Mouse (Mus musculus): ENCODE data around the gene Odf4. TPM values are rescaled to one million over a fixed set of nuclear protein-coding genes. Genes with fewer than 3 reads are reported as not detected.
"Not testable (repeated sequence)": the region's sequence is repeated elsewhere in the genome, so short reads cannot be mapped to it uniquely, and the experiment has no call there.

Odf4 gene
- polyA plus RNA-seq, 1 experiment from 2014 or later, result not detected

GRCm38 (mm10) chr11:68966554-68966953, 39.7 kb upstream of the Odf4 start:
- Histone ChIP-seq H3K9me3 (ENCODE audit: control insufficient read depth, low read length) (no peaks in the 10 kb centered on the region), H3K36me3 (ENCODE audit: control insufficient read depth, insufficient read depth, low read length) (no peaks in the 10 kb centered on the region), H3K4me3 (ENCODE audit: low read depth, low read length) (no peak overlapping the region), H3K4me2 (peak overlapping the region; percentile 98), H3K27me3 (replicated peaks; ENCODE audit: control insufficient read depth, insufficient read depth, low read length) (no peaks in the 10 kb centered on the region), H3K27ac (ENCODE audit: low read depth, low read length) (no peak overlapping the region), H3K4me1 (replicated peaks; ENCODE audit: control insufficient read depth, insufficient read depth, low read length) (peaks cover 13% of the 10 kb centered on the region), H3K9ac (ENCODE audit: low read depth, low read length) (no peak overlapping the region)
- no peak for ATAC-seq (replicated peaks; ENCODE audit: low FRiP score)
- DNase-seq (ENCODE audit: low spot score), result no peak
- 46% methylated on average over 1 of the region's 1 CpGs for WGBS

DNA sequence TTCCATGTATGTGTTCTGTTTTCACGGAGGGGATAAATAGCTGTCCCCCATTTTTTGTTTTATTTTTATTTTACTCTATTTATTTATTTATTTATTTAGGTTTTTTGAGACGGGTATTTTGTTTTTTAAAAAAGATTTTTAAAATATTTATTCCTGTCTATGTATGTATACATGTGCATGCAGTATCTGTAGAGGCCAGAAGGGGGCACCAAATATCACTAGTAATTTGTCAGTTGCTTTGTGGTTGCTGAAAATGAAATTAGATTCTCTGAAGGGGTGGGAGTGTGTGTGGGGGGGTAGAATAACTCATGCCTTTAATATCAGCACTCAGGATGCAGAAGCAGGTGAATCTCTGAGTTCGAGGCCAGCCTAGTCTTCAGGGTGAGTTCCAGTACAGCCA, 39.0 kb upstream of the Odf4 start:
- H3K27me3 ChIP-seq (replicated peaks; ENCODE audit: control insufficient read depth, insufficient read depth, low read length), result no peaks in the 10 kb centered on the region
- H3K4me1 ChIP-seq (replicated peaks; ENCODE audit: control insufficient read depth, insufficient read depth, low read length), result peaks cover 13% of the 10 kb centered on the region
- no peak for DNase-seq (ENCODE audit: low spot score)
- H3K27ac ChIP-seq (ENCODE audit: low read depth, low read length), result no peak overlapping the region
- H3K9ac ChIP-seq (ENCODE audit: low read depth, low read length), result no peak overlapping the region
- no peak overlapping the region for H3K4me2 ChIP-seq
- 20% methylated on average over 3 of the region's 3 CpGs for WGBS
- no peaks in the 10 kb centered on the region for H3K36me3 ChIP-seq (ENCODE audit: control insufficient read depth, insufficient read depth, low read length)
- H3K4me3 ChIP-seq (ENCODE audit: low read depth, low read length), result no peak overlapping the region
- no peaks in the 10 kb centered on the region for H3K9me3 ChIP-seq (ENCODE audit: control insufficient read depth, low read length)
- ATAC-seq (replicated peaks; ENCODE audit: low FRiP score), result no peak

DNA sequence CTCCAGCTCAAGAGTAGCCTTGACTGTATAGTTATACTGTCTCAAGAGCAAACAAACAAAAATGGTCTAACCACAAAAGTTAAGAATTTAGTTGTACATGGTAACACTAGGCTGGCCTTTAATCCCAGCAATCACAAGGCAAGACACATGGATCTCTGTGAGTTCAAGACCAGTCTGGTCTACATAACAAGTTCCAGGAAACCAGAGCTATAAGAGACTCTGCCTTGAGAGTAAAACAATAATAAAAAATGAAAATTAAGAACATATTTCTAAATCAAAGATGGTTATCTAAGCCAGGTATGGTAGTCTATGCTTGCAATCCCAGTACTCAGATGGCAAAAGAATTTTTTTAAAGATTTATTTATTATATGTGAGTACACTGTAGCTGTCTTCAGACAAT, 38.2 kb upstream of the Odf4 start:
- Histone ChIP-seq H3K4me3 (ENCODE audit: low read depth, low read length) (no peak overlapping the region), H3K27me3 (replicated peaks; ENCODE audit: control insufficient read depth, insufficient read depth, low read length) (no peaks in the 10 kb centered on the region), H3K36me3 (ENCODE audit: control insufficient read depth, insufficient read depth, low read length) (no peaks in the 10 kb centered on the region), H3K27ac (ENCODE audit: low read depth, low read length) (no peak overlapping the region), H3K9me3 (ENCODE audit: control insufficient read depth, low read length) (no peaks in the 10 kb centered on the region), H3K4me1 (replicated peaks; ENCODE audit: control insufficient read depth, insufficient read depth, low read length) (peaks cover 13% of the 10 kb centered on the region), H3K4me2 (no peak overlapping the region), H3K9ac (ENCODE audit: low read depth, low read length) (no peak overlapping the region)
- DNase-seq (ENCODE audit: low spot score) (no peak), ATAC-seq (replicated peaks; ENCODE audit: low FRiP score) (no peak)

DNA sequence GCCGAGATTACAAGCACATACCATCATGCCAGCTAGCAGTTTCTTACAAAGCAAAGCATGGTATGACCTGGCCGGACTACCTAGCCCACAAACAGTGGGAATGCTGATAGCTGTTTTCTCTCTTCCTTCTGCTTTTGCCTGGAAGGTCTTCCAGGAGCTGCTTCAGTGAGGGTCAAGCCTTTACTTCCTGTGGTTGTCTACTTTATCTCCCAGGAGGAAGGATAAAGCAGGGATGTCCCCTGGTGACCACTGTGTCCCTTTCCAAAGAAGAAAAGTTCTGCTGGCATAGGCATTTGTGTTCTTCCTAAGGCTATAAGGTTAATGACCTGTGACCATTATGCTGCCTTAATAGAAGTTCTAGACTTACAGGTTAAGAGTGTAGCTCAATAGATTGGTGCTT, 36.5 kb upstream of the Odf4 start:
- ATAC-seq (replicated peaks; ENCODE audit: low FRiP score), result no peak

DNA sequence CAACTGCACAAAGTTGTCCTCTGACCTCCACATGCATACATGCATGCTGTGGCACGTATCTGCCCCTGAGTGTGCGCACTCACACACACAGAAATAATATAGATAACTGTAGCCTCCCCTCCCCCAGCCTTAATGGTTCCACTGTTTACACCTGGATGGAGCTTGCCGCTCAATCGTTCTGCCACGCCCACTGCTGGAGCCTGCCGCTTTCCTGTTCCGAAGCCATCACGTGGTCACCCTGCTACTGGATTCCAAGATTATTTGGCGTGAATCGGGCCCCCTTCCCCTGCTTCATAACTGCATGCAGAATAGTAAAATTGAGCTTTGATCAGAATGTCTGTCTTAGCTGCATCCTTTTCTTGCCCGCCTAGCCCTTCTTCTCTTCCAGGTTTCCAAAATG, 35.3 kb upstream of the Odf4 start:
- not testable (repeated sequence) for H3K27me3 ChIP-seq (replicated peaks; ENCODE audit: control insufficient read depth, insufficient read depth, low read length); H3K36me3 ChIP-seq (ENCODE audit: control insufficient read depth, insufficient read depth, low read length); ATAC-seq (replicated peaks; ENCODE audit: low FRiP score); H3K9ac ChIP-seq (ENCODE audit: low read depth, low read length); H3K27ac ChIP-seq (ENCODE audit: low read depth, low read length); H3K9me3 ChIP-seq (ENCODE audit: control insufficient read depth, low read length); DNase-seq (ENCODE audit: low spot score); H3K4me1 ChIP-seq (replicated peaks; ENCODE audit: control insufficient read depth, insufficient read depth, low read length); H3K4me3 ChIP-seq (ENCODE audit: low read depth, low read length); H3K4me2 ChIP-seq
- 28% methylated on average over 11 of the region's 11 CpGs for WGBS

More for the DNA sequence above, 36.5 kb upstream of the Odf4 start:
- Histone ChIP-seq H3K4me1 (replicated peaks; ENCODE audit: control insufficient read depth, insufficient read depth, low read length) (peaks cover 13% of the 10 kb centered on the region), H3K9me3 (ENCODE audit: control insufficient read depth, low read length) (no peaks in the 10 kb centered on the region), H3K36me3 (ENCODE audit: control insufficient read depth, insufficient read depth, low read length) (no peaks in the 10 kb centered on the region), H3K4me2 (no peak overlapping the region), H3K27ac (ENCODE audit: low read depth, low read length) (no peak overlapping the region), H3K4me3 (ENCODE audit: low read depth, low read length) (no peak overlapping the region), H3K9ac (ENCODE audit: low read depth, low read length) (no peak overlapping the region), H3K27me3 (replicated peaks; ENCODE audit: control insufficient read depth, insufficient read depth, low read length) (no peaks in the 10 kb centered on the region)
- 67% methylated on average over 2 of the region's 2 CpGs for WGBS
- DNase-seq (ENCODE audit: low spot score), result no peak

GRCm38 (mm10) chr11:68961596-68961995, 34.7 kb upstream of the Odf4 start:
- peaks cover under 1% of the 10 kb centered on the region; the same call in 1 of the 2 replicates for H3K4me1 ChIP-seq (replicated peaks; ENCODE audit: control insufficient read depth, insufficient read depth, low read length)
- no peak overlapping the region for H3K4me2 ChIP-seq
- H3K27me3 ChIP-seq (replicated peaks; ENCODE audit: control insufficient read depth, insufficient read depth, low read length), result peaks cover 10% of the 10 kb centered on the region
- no peak overlapping the region for H3K9ac ChIP-seq (ENCODE audit: low read depth, low read length)
- H3K9me3 ChIP-seq (ENCODE audit: control insufficient read depth, low read length), result no peaks in the 10 kb centered on the region
- no peak for DNase-seq (ENCODE audit: low spot score)
- no peak overlapping the region for H3K4me3 ChIP-seq (ENCODE audit: low read depth, low read length)
- no peak overlapping the region for H3K27ac ChIP-seq (ENCODE audit: low read depth, low read length)
- ATAC-seq (replicated peaks; ENCODE audit: low FRiP score), result no peak
- WGBS, result 72% methylated on average over 3 of the region's 3 CpGs
- H3K36me3 ChIP-seq (ENCODE audit: control insufficient read depth, insufficient read depth, low read length), result no peaks in the 10 kb centered on the region

DNA sequence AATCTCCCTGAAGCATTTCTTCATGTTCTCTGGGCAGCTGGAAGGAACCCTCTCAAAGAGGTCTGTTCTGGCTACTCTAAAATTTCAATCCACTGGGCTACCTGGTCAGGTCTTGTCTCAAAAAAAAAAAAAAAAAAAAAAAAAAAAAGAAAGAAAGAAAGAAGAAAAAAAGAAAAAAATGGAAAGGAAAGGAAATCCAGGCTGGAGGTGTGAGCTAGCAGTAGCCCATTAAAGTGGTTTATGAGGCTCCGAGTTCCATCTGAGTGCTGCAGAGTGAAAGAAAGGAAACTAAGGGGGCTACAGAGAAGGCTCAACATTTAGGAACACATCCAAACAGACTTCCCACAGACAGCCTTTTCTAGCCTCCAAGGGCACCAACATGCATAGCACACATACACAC, 31.1 kb upstream of the Odf4 start:
- 90% methylated on average over 1 of the region's 1 CpGs for whole genome bisulfite sequencing
- no peaks in the 10 kb centered on the region for H3K36me3 ChIP-seq (ENCODE audit: control insufficient read depth, insufficient read depth, low read length)
- peaks cover 46% of the 10 kb centered on the region for H3K27me3 ChIP-seq (replicated peaks; ENCODE audit: control insufficient read depth, insufficient read depth, low read length)
- peaks cover 7% of the 10 kb centered on the region for H3K4me1 ChIP-seq (replicated peaks; ENCODE audit: control insufficient read depth, insufficient read depth, low read length)
- DNase-seq (ENCODE audit: low spot score), result no peak
- H3K9me3 ChIP-seq (ENCODE audit: control insufficient read depth, low read length), result no peaks in the 10 kb centered on the region
- H3K9ac ChIP-seq (ENCODE audit: low read depth, low read length), result no peak overlapping the region
- no peak overlapping the region for H3K27ac ChIP-seq (ENCODE audit: low read depth, low read length)
- no peak overlapping the region for H3K4me3 ChIP-seq (ENCODE audit: low read depth, low read length)
- H3K4me2 ChIP-seq, result no peak overlapping the region
- ATAC-seq (replicated peaks; ENCODE audit: low FRiP score), result no peak

DNA sequence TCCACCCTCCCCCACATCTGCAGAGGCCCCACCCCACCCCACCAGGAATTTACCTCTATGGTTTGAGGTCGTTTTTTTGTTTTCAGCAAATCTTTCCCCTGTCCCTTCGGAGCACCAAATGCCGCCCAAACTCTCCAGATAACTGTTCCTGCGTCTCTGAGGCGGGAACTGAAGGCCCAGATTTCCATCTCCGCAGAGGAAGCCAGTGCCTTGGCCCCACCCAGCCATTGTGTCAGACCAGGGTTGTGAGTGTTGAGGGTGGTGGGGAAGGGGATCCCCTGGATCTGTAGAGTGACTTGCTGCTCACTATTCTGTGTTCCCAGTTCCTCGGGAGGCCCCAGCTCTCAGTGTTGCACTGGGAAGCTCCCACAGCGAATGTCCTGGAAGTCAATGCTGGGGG, 30.4 kb upstream of the Odf4 start, which contains the start of gene Arhgef15:
TSS of gene Arhgef15 (minus strand) at position 173 of the 400 bp plus-strand sequence.
- WGBS, result 33% methylated on average over 8 of the region's 8 CpGs
- H3K4me2 ChIP-seq, result peak within 1 kb of the TSS; percentile 16; the same call in 1 of the 2 replicates
- no peaks in the 10 kb centered on the region for H3K36me3 ChIP-seq (ENCODE audit: control insufficient read depth, insufficient read depth, low read length)
- peak within 1 kb of the TSS; percentile 11 for H3K4me3 ChIP-seq (ENCODE audit: low read depth, low read length)
- ATAC-seq (replicated peaks; ENCODE audit: low FRiP score) (no peak), DNase-seq (ENCODE audit: low spot score) (no peak)
- no peaks in the 10 kb centered on the region for H3K9me3 ChIP-seq (ENCODE audit: control insufficient read depth, low read length)
- peaks cover 7% of the 10 kb centered on the region for H3K4me1 ChIP-seq (replicated peaks; ENCODE audit: control insufficient read depth, insufficient read depth, low read length)
- peak within 1 kb of the TSS; percentile 25; the same call in 1 of the 2 replicates for H3K9ac ChIP-seq (ENCODE audit: low read depth, low read length)
- H3K27me3 ChIP-seq (replicated peaks; ENCODE audit: control insufficient read depth, insufficient read depth, low read length), result peaks cover 46% of the 10 kb centered on the region
- H3K27ac ChIP-seq (ENCODE audit: low read depth, low read length), result no peak within 1 kb of the TSS; the same call in 1 of the 2 replicates

DNA sequence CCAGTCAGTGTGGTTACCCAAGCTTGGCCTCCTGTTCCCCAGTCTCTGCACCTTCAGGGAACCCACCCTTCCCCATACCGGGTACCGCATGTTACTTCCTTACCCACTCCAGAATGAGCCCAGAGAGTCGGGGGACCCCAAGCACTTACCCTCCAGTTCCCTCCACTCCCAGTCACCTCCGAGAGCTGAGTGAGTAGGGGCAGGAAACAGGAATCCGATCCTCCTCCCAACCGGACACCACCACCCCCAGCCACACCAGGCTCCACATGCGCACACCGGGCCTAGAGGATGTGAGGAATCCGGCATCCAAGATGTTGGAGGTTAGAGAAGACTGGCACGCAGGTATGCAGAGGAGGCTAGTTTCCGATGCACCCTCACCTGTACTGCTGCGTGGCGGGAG, 29.8 kb upstream of the Odf4 start:
- Histone ChIP-seq H3K9ac (ENCODE audit: low read depth, low read length) (peak overlapping the region; percentile 25; the same call in 1 of the 2 replicates), H3K27ac (ENCODE audit: low read depth, low read length) (no peak overlapping the region; the same call in 1 of the 2 replicates), H3K36me3 (ENCODE audit: control insufficient read depth, insufficient read depth, low read length) (no peaks in the 10 kb centered on the region), H3K9me3 (ENCODE audit: control insufficient read depth, low read length) (no peaks in the 10 kb centered on the region), H3K4me1 (replicated peaks; ENCODE audit: control insufficient read depth, insufficient read depth, low read length) (peaks cover 7% of the 10 kb centered on the region), H3K4me3 (ENCODE audit: low read depth, low read length) (peak overlapping the region; percentile 11), H3K4me2 (peak overlapping the region; percentile 16; the same call in 1 of the 2 replicates), H3K27me3 (replicated peaks; ENCODE audit: control insufficient read depth, insufficient read depth, low read length) (peaks cover 50% of the 10 kb centered on the region)
- ATAC-seq (replicated peaks; ENCODE audit: low FRiP score) (no peak), DNase-seq (ENCODE audit: low spot score) (no peak)
- WGBS, result 23% methylated on average over 13 of the region's 13 CpGs
